Comparison of ENCODE assay signal across 10 mouse cellular contexts in the genomic region with DNA sequence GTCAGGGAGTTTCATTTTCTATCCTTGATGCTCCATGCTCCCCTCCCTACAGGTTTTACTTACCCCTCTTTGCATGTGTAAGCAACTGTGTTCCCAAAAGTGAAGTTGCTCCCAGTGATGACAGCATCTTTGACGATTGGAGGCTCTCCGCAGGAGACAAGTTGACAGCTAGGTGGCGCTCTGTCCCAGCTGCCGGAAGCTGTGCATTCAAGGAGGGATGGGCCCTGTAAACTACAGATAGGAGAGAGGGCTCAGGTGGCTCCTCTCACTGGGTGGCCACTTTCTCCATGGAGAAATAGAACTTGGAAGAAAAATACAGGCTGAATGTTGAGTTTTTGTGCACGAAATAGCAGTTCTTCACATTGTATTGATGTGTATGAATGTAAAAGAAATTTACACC.
DNase-seq lines count a peak whose midpoint lies in the region; ATAC-seq lines count a peak whose summit lies in the region.
"Had no signal": no experiment of that assay in that cellular context is flagged by ENCODE, and none has a peak within 500 bp of the region (broad histone marks: within the 10 kb centered on the region; RNA-seq: fewer than 3 reads in every experiment).

No protein-coding gene starts in this region.

- no peaks in the 10 kb centered on the region; the same call in 1 of the 2 replicates for H3K4me1 ChIP-seq in liver, embryonic 12.5 days
- no peaks in the 10 kb centered on the region for H3K4me1 ChIP-seq in liver, embryonic 11.5 days (replicated peaks; ENCODE audit: control insufficient read depth, insufficient read depth, low read length)
- H3K4me1 ChIP-seq in neural tube, embryonic 14.5 days (ENCODE audit: control insufficient read depth, insufficient read depth, low read length) = no peaks in the 10 kb centered on the region
- H3K4me1 ChIP-seq: embryonic facial prominence, embryonic 12.5 days; neural tube, embryonic 12.5 days had no signal

- no peaks in the 10 kb centered on the region for H3K9me3 ChIP-seq in liver, embryonic 12.5 days (replicated peaks)
- no peaks in the 10 kb centered on the region for H3K9me3 ChIP-seq in liver, embryonic 11.5 days (ENCODE audit: control insufficient read depth, low read length)
- H3K9me3 ChIP-seq in neural tube, embryonic 14.5 days (ENCODE audit: control insufficient read depth, low read length) = no peaks in the 10 kb centered on the region
- H3K9me3 ChIP-seq: embryonic facial prominence, embryonic 12.5 days; neural tube, embryonic 12.5 days had no signal

- no peak overlapping the region for H3K4me3 ChIP-seq in liver, embryonic 12.5 days
- H3K4me3 ChIP-seq in liver, embryonic 11.5 days (ENCODE audit: low read depth, low read length) = no peak overlapping the region
- no peak overlapping the region for H3K4me3 ChIP-seq in neural tube, embryonic 14.5 days (ENCODE audit: low read depth, low read length)
- H3K4me3 ChIP-seq: embryonic facial prominence, embryonic 12.5 days; neural tube, embryonic 12.5 days had no signal

- no peaks in the 10 kb centered on the region for H3K27me3 ChIP-seq in liver, embryonic 12.5 days (replicated peaks)
- H3K27me3 ChIP-seq in liver, embryonic 11.5 days (replicated peaks; ENCODE audit: control insufficient read depth, insufficient read depth, low read length) = no peaks in the 10 kb centered on the region
- H3K27me3 ChIP-seq in neural tube, embryonic 14.5 days (ENCODE audit: control insufficient read depth, insufficient read depth, low read length) = no peaks in the 10 kb centered on the region
- H3K27me3 ChIP-seq: embryonic facial prominence, embryonic 12.5 days; neural tube, embryonic 12.5 days had no signal

- 6% methylated on average over 5 of the region's 5 CpGs for WGBS in liver, embryonic 12.5 days (ENCODE audit: insufficient replicate concordance)
- WGBS in liver, embryonic 11.5 days = 10% methylated on average over 5 of the region's 5 CpGs
- WGBS in neural tube, embryonic 14.5 days = 12% methylated on average over 5 of the region's 5 CpGs

- ATAC-seq in liver, embryonic 12.5 days = no peak
- ATAC-seq in liver, embryonic 11.5 days (replicated peaks; ENCODE audit: low FRiP score) = no peak
- ATAC-seq in neural tube, embryonic 14.5 days (ENCODE audit: low read depth) = peak; percentile 73; the same call in 1 of the 2 replicates

- DNase-seq in liver = peak; percentile 57
- DNase-seq in cerebellum, adult 8-10 months = peak; percentile 69
- peak; percentile 23 to 61 for DNase-seq in frontal cortex, postnatal 10 days (ENCODE audit: low spot score in 2 of 2)
- peak; percentile 28 to 65 for DNase-seq in kidney, adult 8-10 months
- peak; percentile 40 for DNase-seq in liver, embryonic 11.5 days (ENCODE audit: low spot score)
- peak; percentile 39 to 46 for DNase-seq in thymus, adult 18-20 months

- H3K27ac ChIP-seq in liver, embryonic 12.5 days = no peak overlapping the region
- no peak overlapping the region for H3K27ac ChIP-seq in liver, embryonic 11.5 days (ENCODE audit: low read depth, low read length)
- H3K27ac ChIP-seq in neural tube, embryonic 14.5 days (ENCODE audit: low read depth, low read length) = no peak overlapping the region
- H3K27ac ChIP-seq: embryonic facial prominence, embryonic 12.5 days; neural tube, embryonic 12.5 days had no signal

- H3K36me3 ChIP-seq in liver, embryonic 12.5 days = no peaks in the 10 kb centered on the region; the same call in 1 of the 2 replicates
- H3K36me3 ChIP-seq in liver, embryonic 11.5 days (ENCODE audit: control insufficient read depth, insufficient read depth, low read length) = no peaks in the 10 kb centered on the region
- no peaks in the 10 kb centered on the region for H3K36me3 ChIP-seq in neural tube, embryonic 14.5 days (ENCODE audit: control insufficient read depth, insufficient read depth, low read length)
- H3K36me3 ChIP-seq: neural tube, embryonic 12.5 days had no signal

- no peak overlapping the region for H3K4me2 ChIP-seq in liver, embryonic 12.5 days
- no peak overlapping the region for H3K4me2 ChIP-seq in liver, embryonic 11.5 days
- no peak overlapping the region for H3K4me2 ChIP-seq in neural tube, embryonic 14.5 days (ENCODE audit: low read depth, low read length)
- H3K4me2 ChIP-seq: embryonic facial prominence, embryonic 12.5 days; neural tube, embryonic 12.5 days had no signal

- H3K9ac ChIP-seq in liver, embryonic 12.5 days = no peak overlapping the region
- H3K9ac ChIP-seq in liver, embryonic 11.5 days (ENCODE audit: low read depth, low read length) = no peak overlapping the region
- no peak overlapping the region for H3K9ac ChIP-seq in neural tube, embryonic 14.5 days (replicated peaks; ENCODE audit: low read depth, low read length)
- H3K9ac ChIP-seq: embryonic facial prominence, embryonic 12.5 days; neural tube, embryonic 12.5 days had no signal
